Mouse (Mus musculus): ENCODE data around the gene Sos2. TPM values are rescaled to one million over a fixed set of nuclear protein-coding genes. Genes with fewer than 3 reads are reported as not detected.
"Not testable (repeated sequence)": the region's sequence is repeated elsewhere in the genome, so short reads cannot be mapped to it uniquely, and the experiment has no call there.

The Sos2 gene
- total and polyA plus RNA-seq, 3 experiments: 11.6 to 123 (median 39.9) TPM

GRCm38 (mm10) chr12:69666721-69667120 is 14.9 kb downstream of the Sos2 start:
- peaks cover 2% of the 10 kb centered on the region; the same call in 1 of the 2 replicates for H3K4me1 ChIP-seq (ENCODE audit: insufficient read depth, low read depth, low read length)
- TF ChIP-seq POLR2AphosphoS5 (IDR thresholded peaks at IDR 0.05; ENCODE audit: insufficient replicate concordance, low read depth, low read length) (no peak), GATA2 (IDR thresholded peaks at IDR 0.05; ENCODE audit: borderline replicate concordance, low read depth, low read length) (no peak), TAL1 (conservative IDR thresholded peaks at IDR 0.05; ENCODE audit: low read depth, low read length) (no peak), GATA1 (IDR thresholded peaks at IDR 0.05; ENCODE audit: borderline replicate concordance, low read length) (no peak), CTCF (IDR thresholded peaks at IDR 0.05; ENCODE audit: low read depth, low read length) (no peak)
- peaks cover 23% of the 10 kb centered on the region for H3K36me3 ChIP-seq (replicated peaks)
- H3K9me3 ChIP-seq (replicated peaks): no peaks in the 10 kb centered on the region
- no peak for ATAC-seq (ENCODE audit: extremely low read depth, insufficient number of reproducible peaks, low FRiP score, poor library complexity, severe bottlenecking)
- H3K4me3 ChIP-seq (ENCODE audit: low read depth, low read length): no peak overlapping the region
- no peaks in the 10 kb centered on the region for H3K27me3 ChIP-seq (ENCODE audit: insufficient read depth, low read length)
- DNase-seq (ENCODE audit: low spot score): no peak

DNA sequence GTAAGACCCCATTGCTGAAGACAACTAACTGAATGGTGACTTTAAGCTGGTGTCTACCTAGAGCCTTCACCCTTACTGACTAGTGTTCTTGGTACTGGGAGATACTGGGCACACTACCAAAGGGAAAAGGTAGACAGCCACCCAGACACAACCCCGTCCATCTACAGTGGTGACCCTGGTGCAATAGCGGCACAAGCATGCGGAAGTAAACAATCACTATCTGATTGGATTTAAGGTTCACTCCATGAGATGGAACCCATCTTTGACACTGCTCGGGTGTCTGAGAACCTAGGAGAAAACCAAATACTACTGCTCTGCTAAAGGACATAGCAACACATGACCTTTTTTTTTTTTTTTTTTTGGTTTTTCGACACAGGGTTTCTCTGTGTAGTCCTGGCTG is 20.0 kb downstream of the Sos2 start:
- Histone ChIP-seq H3K4me3 (ENCODE audit: low read depth, low read length) (no peak overlapping the region), H3K36me3 (replicated peaks) (peaks cover 19% of the 10 kb centered on the region), H3K4me1 (ENCODE audit: insufficient read depth, low read depth, low read length) (peaks cover 2% of the 10 kb centered on the region; the same call in 1 of the 2 replicates), H3K9me3 (replicated peaks) (no peaks in the 10 kb centered on the region), H3K27me3 (ENCODE audit: insufficient read depth, low read length) (no peaks in the 10 kb centered on the region)
- TF ChIP-seq POLR2AphosphoS5 (IDR thresholded peaks at IDR 0.05; ENCODE audit: insufficient replicate concordance, low read depth, low read length) (no peak), CTCF (IDR thresholded peaks at IDR 0.05; ENCODE audit: low read depth, low read length) (no peak), TAL1 (conservative IDR thresholded peaks at IDR 0.05; ENCODE audit: low read depth, low read length) (no peak), GATA2 (IDR thresholded peaks at IDR 0.05; ENCODE audit: borderline replicate concordance, low read depth, low read length) (no peak), GATA1 (IDR thresholded peaks at IDR 0.05; ENCODE audit: borderline replicate concordance, low read length) (no peak)
- ATAC-seq (ENCODE audit: extremely low read depth, insufficient number of reproducible peaks, low FRiP score, poor library complexity, severe bottlenecking) (no peak), DNase-seq (ENCODE audit: low spot score) (no peak)

DNA sequence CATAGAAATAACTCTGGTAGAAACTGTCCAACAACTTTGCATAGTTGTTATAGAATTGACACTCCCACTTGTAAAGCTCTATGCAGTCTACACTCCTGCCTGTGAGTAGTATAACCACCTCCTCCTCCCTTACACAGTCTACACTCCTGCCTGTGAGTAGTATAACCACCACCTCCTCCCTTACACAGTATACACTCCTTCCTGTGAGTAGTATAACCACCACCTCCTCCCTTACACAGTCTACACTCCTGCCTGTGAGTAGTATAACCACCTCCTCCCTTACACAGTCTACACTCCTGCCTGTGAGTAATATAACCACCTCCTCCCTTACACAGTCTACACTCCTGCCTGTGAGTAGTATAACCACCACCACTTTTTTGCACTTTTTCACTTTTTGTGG is 27.7 kb downstream of the Sos2 start:
- H3K36me3 ChIP-seq (replicated peaks): peaks cover 35% of the 10 kb centered on the region
- not testable (repeated sequence) for H3K4me3 ChIP-seq (ENCODE audit: low read depth, low read length); DNase-seq (ENCODE audit: low spot score); H3K27me3 ChIP-seq (ENCODE audit: insufficient read depth, low read length); H3K4me1 ChIP-seq (ENCODE audit: insufficient read depth, low read depth, low read length); H3K9me3 ChIP-seq (replicated peaks)
- ATAC-seq (ENCODE audit: extremely low read depth, insufficient number of reproducible peaks, low FRiP score, poor library complexity, severe bottlenecking): peak; percentile 92
- 0 out of 2 replicates have a peak, but pooled peaks have one; percentile 25 for TF ChIP-seq CTCF (IDR thresholded peaks at IDR 0.05; ENCODE audit: low read depth, low read length)

DNA sequence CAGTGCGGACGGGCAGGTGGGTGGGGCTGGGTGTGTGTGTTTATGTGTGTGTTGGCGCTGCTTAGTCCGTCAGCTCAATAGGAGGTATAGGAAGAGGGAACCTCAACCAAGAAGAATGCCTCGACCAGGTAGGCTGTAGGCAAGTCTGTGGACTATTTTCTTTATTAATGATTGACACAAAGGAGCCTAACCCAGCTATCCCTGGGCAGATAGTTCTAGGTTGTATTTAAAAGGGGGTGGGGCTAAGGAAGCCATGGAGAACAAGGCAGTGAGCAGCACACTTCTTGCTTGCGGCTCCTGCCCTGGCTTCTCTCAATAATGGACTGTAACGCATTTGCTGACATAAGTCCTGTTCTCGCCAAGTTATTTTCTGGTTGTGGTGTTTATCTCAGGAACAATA is 32.1 kb downstream of the Sos2 start:
- peaks cover 3% of the 10 kb centered on the region; the same call in 1 of the 2 replicates for H3K9me3 ChIP-seq (replicated peaks)
- peaks cover 63% of the 10 kb centered on the region for H3K36me3 ChIP-seq (replicated peaks)
- no peaks in the 10 kb centered on the region for H3K27me3 ChIP-seq (ENCODE audit: insufficient read depth, low read length)
- peaks cover 8% of the 10 kb centered on the region for H3K4me1 ChIP-seq (ENCODE audit: insufficient read depth, low read depth, low read length)
- no peak overlapping the region for H3K4me3 ChIP-seq (ENCODE audit: low read depth, low read length)
- DNase-seq (ENCODE audit: low spot score) (no peak), ATAC-seq (ENCODE audit: extremely low read depth, insufficient number of reproducible peaks, low FRiP score, poor library complexity, severe bottlenecking) (no peak)
- TF ChIP-seq CTCF (IDR thresholded peaks at IDR 0.05; ENCODE audit: low read depth, low read length): no peak
- TF ChIP-seq POLR2AphosphoS5 (IDR thresholded peaks at IDR 0.05; ENCODE audit: insufficient replicate concordance, low read depth, low read length): no peak
- TF ChIP-seq TAL1 (conservative IDR thresholded peaks at IDR 0.05; ENCODE audit: low read depth, low read length): no peak
- TF ChIP-seq GATA1 (IDR thresholded peaks at IDR 0.05; ENCODE audit: borderline replicate concordance, low read length): no peak

- ATAC-seq (ENCODE audit: extremely low read depth, insufficient number of reproducible peaks, low FRiP score, poor library complexity, severe bottlenecking) (no peak), DNase-seq (ENCODE audit: low spot score) (no peak)
- no peaks in the 10 kb centered on the region for H3K9me3 ChIP-seq (replicated peaks)
- H3K36me3 ChIP-seq (replicated peaks): peaks cover 63% of the 10 kb centered on the region
- H3K4me3 ChIP-seq (ENCODE audit: low read depth, low read length): no peak overlapping the region
- no peaks in the 10 kb centered on the region for H3K27me3 ChIP-seq (ENCODE audit: insufficient read depth, low read length)
- no peak for TF ChIP-seq TAL1 (conservative IDR thresholded peaks at IDR 0.05; ENCODE audit: low read depth, low read length)
- TF ChIP-seq CTCF (IDR thresholded peaks at IDR 0.05; ENCODE audit: low read depth, low read length): no peak
- TF ChIP-seq POLR2AphosphoS5 (IDR thresholded peaks at IDR 0.05; ENCODE audit: insufficient replicate concordance, low read depth, low read length): no peak
- no peak for TF ChIP-seq GATA2 (IDR thresholded peaks at IDR 0.05; ENCODE audit: borderline replicate concordance, low read depth, low read length)
- TF ChIP-seq GATA1 (IDR thresholded peaks at IDR 0.05; ENCODE audit: borderline replicate concordance, low read length): no peak
- H3K4me1 ChIP-seq (ENCODE audit: insufficient read depth, low read depth, low read length): peaks cover 8% of the 10 kb centered on the region
These were observed 35.6 kb downstream of the Sos2 start for GRCm38 (mm10) chr12:69645821-69646616.

DNA sequence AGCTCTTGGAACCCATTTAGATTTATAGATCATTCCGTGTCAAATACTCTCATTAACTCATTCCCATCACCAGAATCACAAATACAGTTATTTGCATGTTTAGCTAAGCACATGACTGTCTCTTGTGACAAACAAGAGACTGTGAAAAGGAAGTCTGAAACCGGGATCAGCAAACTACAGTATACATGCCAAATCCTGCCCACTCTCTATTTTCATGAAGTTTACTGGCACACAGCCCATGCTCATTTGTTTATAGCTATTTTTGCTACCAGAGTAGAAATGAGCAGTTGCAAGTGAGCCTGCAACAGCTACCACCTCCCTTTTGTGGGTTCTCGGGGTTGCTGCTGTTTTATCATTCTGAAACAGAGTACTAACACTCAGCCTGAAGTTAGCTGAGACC is 36.8 kb downstream of the Sos2 start:
- H3K4me3 ChIP-seq (ENCODE audit: low read depth, low read length): no peak overlapping the region
- no peak for TF ChIP-seq CTCF (IDR thresholded peaks at IDR 0.05; ENCODE audit: low read depth, low read length)
- TF ChIP-seq GATA1 (IDR thresholded peaks at IDR 0.05; ENCODE audit: borderline replicate concordance, low read length): no peak
- no peak for TF ChIP-seq GATA2 (IDR thresholded peaks at IDR 0.05; ENCODE audit: borderline replicate concordance, low read depth, low read length)
- TF ChIP-seq POLR2AphosphoS5 (IDR thresholded peaks at IDR 0.05; ENCODE audit: insufficient replicate concordance, low read depth, low read length): no peak
- no peak for TF ChIP-seq TAL1 (conservative IDR thresholded peaks at IDR 0.05; ENCODE audit: low read depth, low read length)
- no peaks in the 10 kb centered on the region for H3K9me3 ChIP-seq (replicated peaks)
- H3K27me3 ChIP-seq (ENCODE audit: insufficient read depth, low read length): no peaks in the 10 kb centered on the region
- no peak for ATAC-seq (ENCODE audit: extremely low read depth, insufficient number of reproducible peaks, low FRiP score, poor library complexity, severe bottlenecking)
- peaks cover 8% of the 10 kb centered on the region for H3K4me1 ChIP-seq (ENCODE audit: insufficient read depth, low read depth, low read length)
- DNase-seq (ENCODE audit: low spot score): no peak
- H3K36me3 ChIP-seq (replicated peaks): peaks cover 73% of the 10 kb centered on the region

Data from G1E (cell line).